Mouse (Mus musculus): ENCODE measurements at regions not wholly inside any gene's neighbourhood (a gene's known extent, or its start where the extent isn't known, plus 50 kb on each side); places are given as distances from the start of the nearest gene placed in this dataset.

DNA sequence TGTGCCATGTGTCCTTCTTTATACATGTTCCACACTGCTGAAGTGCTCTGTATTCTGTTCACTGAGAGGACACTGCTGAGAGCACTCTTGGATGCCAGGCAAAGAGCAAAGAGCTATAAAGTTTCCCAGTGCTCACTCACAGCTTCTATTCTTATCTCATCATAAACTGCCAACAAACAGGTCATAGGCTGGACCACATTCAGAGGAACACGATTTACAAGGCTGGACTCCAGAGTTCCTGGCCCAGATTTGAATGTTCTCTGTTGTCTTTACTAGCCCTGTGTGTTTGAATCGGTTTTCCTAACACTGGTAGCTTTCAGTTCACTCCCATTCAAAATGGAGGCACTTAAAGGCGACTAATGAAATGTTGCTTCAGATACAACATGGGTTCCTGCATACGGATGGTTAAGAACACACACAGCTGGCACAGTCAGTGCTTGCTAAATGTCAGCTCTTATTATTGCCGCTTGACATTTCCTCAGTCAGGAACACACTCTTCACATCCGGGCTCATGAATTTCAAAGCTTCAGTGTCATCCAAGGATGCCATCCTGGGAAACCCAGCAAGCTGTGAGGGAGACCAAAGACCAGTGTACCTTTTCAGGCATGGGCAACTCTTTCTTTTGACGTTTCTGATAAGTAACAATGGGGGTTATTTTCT lies 1203.8 kb downstream of the Gsdmc2 start:
- WGBS (ENCODE audit: insufficient replicate concordance): 51% methylated on average over 7 of the region's 7 CpGs
- H3K27me3 ChIP-seq: no peaks in the 10 kb centered on the region
- H3K9ac ChIP-seq: no peak overlapping the region
- no peak for ATAC-seq (ENCODE audit: insufficient read depth)
- no peaks in the 10 kb centered on the region for H3K4me1 ChIP-seq (replicated peaks)
- H3K36me3 ChIP-seq (replicated peaks): no peaks in the 10 kb centered on the region
- H3K4me3 ChIP-seq (replicated peaks): no peak overlapping the region
- no peak overlapping the region for H3K27ac ChIP-seq (replicated peaks)
- H3K9me3 ChIP-seq (replicated peaks): no peaks in the 10 kb centered on the region
- H3K4me2 ChIP-seq: no peak overlapping the region

DNA sequence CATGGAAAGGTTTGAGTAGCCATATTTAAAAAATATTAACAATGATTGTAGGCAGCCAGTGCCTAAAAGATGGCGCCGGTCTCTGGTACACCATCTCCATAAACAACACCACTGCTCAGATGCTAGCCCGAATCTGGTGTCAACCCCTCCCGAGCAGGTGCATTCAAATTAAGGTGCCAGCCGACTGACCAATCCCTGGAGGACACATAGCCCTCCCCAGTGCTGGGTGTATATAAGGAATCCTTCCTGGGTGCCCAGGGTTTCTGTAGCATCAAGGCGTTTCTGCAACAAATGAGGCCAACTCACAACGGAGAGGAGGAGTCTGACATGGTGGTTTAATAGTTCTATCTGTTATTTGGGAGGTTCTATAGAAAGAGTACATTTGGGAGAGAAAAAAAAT lies 1219.6 kb downstream of the Gsdmc2 start:
- Histone ChIP-seq H3K36me3 (replicated peaks) (no peaks in the 10 kb centered on the region), H3K9ac (no peak overlapping the region), H3K4me2 (no peak overlapping the region), H3K27me3 (no peaks in the 10 kb centered on the region), H3K4me1 (replicated peaks) (no peaks in the 10 kb centered on the region), H3K27ac (replicated peaks) (no peak overlapping the region), H3K9me3 (replicated peaks) (no peaks in the 10 kb centered on the region), H3K4me3 (replicated peaks) (no peak overlapping the region)
- 67% methylated on average over 7 of the region's 7 CpGs for WGBS (ENCODE audit: insufficient replicate concordance)
- no peak for ATAC-seq (ENCODE audit: insufficient read depth)

DNA sequence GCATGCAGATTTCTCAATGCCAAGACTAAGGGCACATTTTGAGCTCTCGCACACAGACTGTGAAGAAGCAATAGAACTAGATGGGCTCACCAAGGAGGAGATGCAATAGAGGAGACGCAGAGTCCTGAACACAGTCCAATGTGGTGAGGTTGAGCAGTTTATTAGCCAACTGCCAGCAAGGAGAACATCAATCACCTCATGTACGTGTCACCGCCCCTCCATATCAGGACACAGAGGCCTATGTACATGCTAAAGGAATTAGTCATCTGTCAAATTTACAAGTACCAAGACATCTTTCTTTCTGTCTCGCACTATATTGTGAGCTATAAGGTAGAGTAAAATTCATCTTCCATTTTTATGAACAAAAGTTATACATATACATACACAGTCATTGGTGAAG lies 1228.9 kb downstream of the Gsdmc2 start:
- H3K4me1 ChIP-seq (replicated peaks): no peaks in the 10 kb centered on the region
- no peaks in the 10 kb centered on the region for H3K9me3 ChIP-seq (replicated peaks)
- ATAC-seq (ENCODE audit: insufficient read depth): no peak
- H3K27me3 ChIP-seq: no peaks in the 10 kb centered on the region
- H3K4me3 ChIP-seq (replicated peaks): no peak overlapping the region
- no peaks in the 10 kb centered on the region for H3K36me3 ChIP-seq (replicated peaks)
- H3K4me2 ChIP-seq: no peak overlapping the region
- 75% methylated on average over 5 of the region's 5 CpGs for WGBS (ENCODE audit: insufficient replicate concordance)
- H3K9ac ChIP-seq: no peak overlapping the region
- H3K27ac ChIP-seq (replicated peaks): no peak overlapping the region

DNA sequence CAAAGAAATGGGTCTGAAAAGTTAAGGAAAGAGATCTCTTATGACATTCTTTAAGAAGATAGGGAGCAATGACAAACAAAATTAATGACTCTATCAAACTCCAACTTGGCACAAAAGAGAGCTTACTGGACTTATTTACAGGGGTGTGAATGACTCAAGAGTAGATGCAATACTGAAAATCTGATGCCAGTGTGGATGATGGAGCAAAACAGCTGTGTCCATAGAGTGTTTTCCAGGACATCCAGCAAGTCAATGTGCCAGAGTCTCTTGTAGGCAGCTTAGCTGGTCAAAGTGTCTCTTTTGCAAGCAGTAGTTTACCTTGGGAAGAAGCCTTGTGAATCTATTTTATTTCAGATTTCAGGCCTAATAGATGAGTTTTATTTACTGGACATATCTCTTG lies 1248.2 kb downstream of the Gsdmc2 start:
- no peak overlapping the region for H3K27ac ChIP-seq (replicated peaks)
- no peaks in the 10 kb centered on the region for H3K27me3 ChIP-seq
- no peaks in the 10 kb centered on the region for H3K36me3 ChIP-seq (replicated peaks)
- H3K4me1 ChIP-seq (replicated peaks): no peaks in the 10 kb centered on the region
- no peak overlapping the region for H3K4me2 ChIP-seq
- ATAC-seq (ENCODE audit: insufficient read depth): no peak
- H3K9ac ChIP-seq: no peak overlapping the region
- no peak overlapping the region for H3K4me3 ChIP-seq (replicated peaks)
- no peaks in the 10 kb centered on the region for H3K9me3 ChIP-seq (replicated peaks)

DNA sequence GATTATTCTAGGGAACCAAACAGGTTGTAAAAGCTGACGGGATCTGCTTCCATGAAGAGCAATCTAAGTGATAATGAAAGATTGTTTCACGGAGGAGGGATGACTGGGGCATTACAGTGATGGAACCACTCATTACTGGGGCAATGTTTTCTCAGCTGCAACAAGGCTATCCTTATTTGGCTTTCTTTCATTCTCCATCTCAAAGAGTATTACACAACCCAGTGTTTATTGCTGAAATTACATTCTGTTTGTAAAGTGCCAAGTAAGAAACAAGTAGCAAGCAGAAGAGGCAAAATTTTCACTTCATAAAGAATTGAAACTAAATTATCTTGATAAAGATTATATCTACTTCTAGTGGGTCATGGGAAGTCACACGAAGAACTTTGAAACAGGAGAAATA lies 1256.4 kb downstream of the Gsdmc2 start:
- Histone ChIP-seq H3K9ac (no peak overlapping the region), H3K36me3 (replicated peaks) (no peaks in the 10 kb centered on the region), H3K4me1 (replicated peaks) (no peaks in the 10 kb centered on the region), H3K4me3 (replicated peaks) (no peak overlapping the region), H3K27me3 (no peaks in the 10 kb centered on the region), H3K27ac (replicated peaks) (no peak overlapping the region), H3K9me3 (replicated peaks) (no peaks in the 10 kb centered on the region), H3K4me2 (no peak overlapping the region)
- ATAC-seq (ENCODE audit: insufficient read depth): no peak
- 54% methylated on average over 3 of the region's 3 CpGs for WGBS (ENCODE audit: insufficient replicate concordance)

DNA sequence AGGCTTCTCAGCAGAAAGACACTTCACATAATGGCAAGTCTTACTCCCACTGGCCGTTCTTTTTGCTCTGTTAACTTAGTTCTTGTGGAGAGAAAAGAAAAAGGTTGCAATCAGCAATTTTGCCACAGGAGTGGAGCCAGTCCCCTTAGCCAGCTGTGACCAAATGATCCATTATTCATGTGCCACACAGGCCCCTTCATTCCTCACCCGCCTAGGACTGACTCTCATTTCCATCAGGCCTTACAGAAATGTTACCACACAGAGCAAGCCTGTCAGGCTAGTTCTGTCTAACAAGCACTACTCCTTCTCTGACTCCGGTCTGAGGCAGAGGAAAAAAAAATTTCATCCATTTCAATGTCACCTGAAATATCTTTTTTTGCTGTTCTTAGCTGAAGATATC lies 1266.2 kb downstream of the Gsdmc2 start:
- no peaks in the 10 kb centered on the region for H3K4me1 ChIP-seq (replicated peaks)
- WGBS (ENCODE audit: insufficient replicate concordance): 49% methylated on average over 3 of the region's 3 CpGs
- H3K4me3 ChIP-seq (replicated peaks): no peak overlapping the region
- no peak overlapping the region for H3K9ac ChIP-seq
- ATAC-seq (ENCODE audit: insufficient read depth): no peak
- no peaks in the 10 kb centered on the region for H3K9me3 ChIP-seq (replicated peaks)
- no peaks in the 10 kb centered on the region for H3K27me3 ChIP-seq
- no peak overlapping the region for H3K4me2 ChIP-seq
- H3K36me3 ChIP-seq (replicated peaks): no peaks in the 10 kb centered on the region
- no peak overlapping the region for H3K27ac ChIP-seq (replicated peaks)

DNA sequence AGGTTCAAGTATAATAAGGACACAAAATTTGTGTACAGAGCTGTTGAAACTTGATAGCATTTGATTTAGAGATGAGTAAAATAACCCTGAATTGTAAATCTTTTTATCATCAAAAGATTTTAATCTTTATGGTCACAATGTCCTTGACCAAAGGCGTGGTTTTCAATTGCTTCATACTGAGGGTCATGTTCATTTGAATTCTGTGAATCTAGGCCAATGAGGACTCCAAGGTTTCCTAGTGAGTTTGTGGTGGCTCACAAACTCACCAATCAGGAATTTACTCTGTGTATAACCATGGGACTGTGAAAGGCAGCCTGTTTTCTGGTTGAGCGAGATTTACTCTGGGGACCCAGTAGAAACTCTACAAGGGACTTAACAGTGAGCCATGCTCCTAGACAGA lies 1269.2 kb downstream of the Gsdmc2 start:
- Histone ChIP-seq H3K36me3 (replicated peaks) (no peaks in the 10 kb centered on the region), H3K4me3 (replicated peaks) (no peak overlapping the region), H3K9me3 (replicated peaks) (no peaks in the 10 kb centered on the region), H3K27me3 (no peaks in the 10 kb centered on the region), H3K27ac (replicated peaks) (no peak overlapping the region), H3K4me1 (replicated peaks) (no peaks in the 10 kb centered on the region), H3K4me2 (no peak overlapping the region), H3K9ac (no peak overlapping the region)
- 58% methylated on average over 2 of the region's 2 CpGs for WGBS (ENCODE audit: insufficient replicate concordance)
- ATAC-seq (ENCODE audit: insufficient read depth): no peak

DNA sequence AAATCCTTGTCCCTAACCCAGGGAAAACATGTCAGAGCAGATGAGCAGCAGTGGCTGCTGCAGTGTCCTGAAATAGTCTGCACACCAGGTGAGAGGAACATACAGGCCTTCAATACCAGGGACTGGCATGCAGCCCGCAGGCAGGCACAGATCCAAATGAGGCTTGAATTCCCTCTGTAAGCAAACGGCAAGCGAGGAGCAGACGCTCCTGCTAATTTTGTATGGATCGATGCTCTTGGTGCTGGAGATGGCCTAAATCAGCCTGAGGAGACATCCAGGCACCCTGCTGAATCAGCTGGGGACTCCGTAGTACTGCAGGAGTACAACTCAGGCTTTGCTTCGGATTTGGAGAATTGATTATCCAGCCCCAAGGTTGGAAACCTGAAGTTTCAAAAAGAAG lies 1273.2 kb downstream of the Gsdmc2 start:
- H3K27ac ChIP-seq (replicated peaks): no peak overlapping the region
- no peak overlapping the region for H3K9ac ChIP-seq
- ATAC-seq (ENCODE audit: insufficient read depth): no peak
- H3K4me3 ChIP-seq (replicated peaks): no peak overlapping the region
- H3K9me3 ChIP-seq (replicated peaks): no peaks in the 10 kb centered on the region
- H3K27me3 ChIP-seq: no peaks in the 10 kb centered on the region
- no peaks in the 10 kb centered on the region for H3K4me1 ChIP-seq (replicated peaks)
- H3K36me3 ChIP-seq (replicated peaks): no peaks in the 10 kb centered on the region
- WGBS (ENCODE audit: insufficient replicate concordance): 75% methylated on average over 7 of the region's 7 CpGs
- H3K4me2 ChIP-seq: no peak overlapping the region

DNA sequence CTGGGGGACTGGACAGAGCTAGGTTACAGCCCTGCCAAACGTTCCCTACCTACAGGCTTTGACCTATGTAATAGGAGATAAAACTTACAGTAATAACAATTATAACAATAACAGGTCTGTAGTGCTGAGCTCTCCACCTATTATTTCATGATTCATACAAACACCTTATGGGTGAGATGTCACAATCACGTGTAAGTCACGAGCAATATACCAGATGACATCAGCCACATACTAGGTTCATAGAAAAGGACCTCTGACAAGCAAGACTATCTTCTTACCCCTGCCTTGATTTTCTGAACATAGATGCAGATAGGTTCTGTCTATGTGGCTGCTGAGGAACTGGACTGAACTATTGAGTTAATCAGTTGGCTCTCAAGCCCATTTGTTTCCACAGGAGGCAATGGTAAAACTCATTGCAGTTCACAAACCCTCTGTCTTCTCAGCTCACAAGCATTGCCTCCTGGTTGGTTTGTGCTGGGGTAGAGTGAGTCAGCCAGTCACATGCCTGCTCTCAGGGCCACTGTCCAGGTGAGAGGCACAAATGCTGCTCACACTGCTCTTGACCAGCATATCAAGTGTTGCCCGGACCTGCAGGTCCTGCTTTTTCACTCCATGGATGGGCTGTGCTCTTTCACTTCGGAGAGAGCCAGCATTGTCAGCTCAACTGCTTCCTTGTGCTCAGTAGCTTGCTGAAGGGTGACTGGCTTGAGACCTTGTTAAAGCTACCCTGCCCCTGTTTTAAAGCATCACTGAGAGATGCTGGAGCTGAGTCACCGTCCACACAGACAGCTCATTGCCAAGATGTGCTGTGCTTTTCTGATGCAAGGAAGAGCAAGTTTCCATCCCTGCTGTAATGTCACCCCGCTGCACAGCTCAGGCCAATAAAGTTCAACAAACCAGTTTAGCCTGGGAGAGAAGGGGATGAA lies 1275.9 kb downstream of the Gsdmc2 start:
- Histone ChIP-seq H3K27me3 (no peaks in the 10 kb centered on the region), H3K27ac (replicated peaks) (no peak overlapping the region), H3K36me3 (replicated peaks) (no peaks in the 10 kb centered on the region), H3K4me3 (replicated peaks) (no peak overlapping the region), H3K9ac (no peak overlapping the region), H3K4me2 (no peak overlapping the region), H3K9me3 (replicated peaks) (no peaks in the 10 kb centered on the region), H3K4me1 (replicated peaks) (no peaks in the 10 kb centered on the region)
- 53% methylated on average over 7 of the region's 7 CpGs for whole genome bisulfite sequencing (ENCODE audit: insufficient replicate concordance)
- no peak for ATAC-seq (ENCODE audit: insufficient read depth)

DNA sequence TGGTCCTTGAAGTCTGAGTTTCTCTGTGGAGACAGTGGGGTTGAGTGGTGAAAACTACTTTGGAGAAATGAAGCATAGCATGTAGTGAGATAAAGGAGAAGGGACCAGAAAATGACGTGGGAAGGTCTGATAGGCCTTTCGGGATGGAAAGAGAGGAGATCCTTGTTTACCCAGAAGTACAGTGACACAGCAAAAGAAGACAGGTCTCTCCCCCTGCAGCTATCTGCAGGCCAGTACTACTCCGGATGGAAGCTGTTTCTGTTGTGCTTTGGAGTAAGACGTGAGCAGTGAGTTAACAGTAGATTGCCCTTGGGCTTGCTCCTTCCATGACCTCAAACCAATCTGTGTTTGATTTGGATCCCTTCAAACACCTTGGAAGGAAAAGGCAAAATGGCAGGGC lies 1277.5 kb downstream of the Gsdmc2 start:
- no peak overlapping the region for H3K4me3 ChIP-seq (replicated peaks)
- H3K36me3 ChIP-seq (replicated peaks): no peaks in the 10 kb centered on the region
- no peak overlapping the region for H3K27ac ChIP-seq (replicated peaks)
- no peak for ATAC-seq (ENCODE audit: insufficient read depth)
- no peak overlapping the region for H3K9ac ChIP-seq
- no peaks in the 10 kb centered on the region for H3K4me1 ChIP-seq (replicated peaks)
- H3K9me3 ChIP-seq (replicated peaks): no peaks in the 10 kb centered on the region
- H3K4me2 ChIP-seq: no peak overlapping the region
- WGBS (ENCODE audit: insufficient replicate concordance): 49% methylated on average over 4 of the region's 4 CpGs
- no peaks in the 10 kb centered on the region for H3K27me3 ChIP-seq

DNA sequence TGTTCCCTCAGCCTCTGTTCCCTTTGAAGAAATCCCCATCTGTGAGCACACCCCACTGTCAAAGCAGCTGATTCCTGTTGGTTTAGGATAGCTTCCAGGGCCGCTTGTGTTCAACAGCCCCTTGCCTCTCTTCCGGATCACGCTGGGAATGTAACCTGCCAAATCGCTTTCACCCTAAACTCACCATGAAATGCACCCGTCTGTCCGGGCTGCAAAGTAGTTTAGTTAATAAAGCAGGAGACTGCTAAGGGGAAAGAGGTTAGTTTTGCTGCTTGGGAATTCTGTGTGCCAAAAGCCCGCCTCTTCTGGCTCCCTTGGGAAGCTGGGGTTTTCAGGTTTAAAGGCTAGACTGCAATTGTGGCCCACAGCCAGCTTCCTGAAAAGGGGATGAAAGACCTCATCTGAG lies 1278.9 kb downstream of the Gsdmc2 start:
- WGBS (ENCODE audit: insufficient replicate concordance): 27% methylated on average over 7 of the region's 7 CpGs
- Histone ChIP-seq H3K36me3 (replicated peaks) (no peaks in the 10 kb centered on the region), H3K4me2 (no peak overlapping the region), H3K4me1 (replicated peaks) (no peaks in the 10 kb centered on the region), H3K9ac (no peak overlapping the region), H3K9me3 (replicated peaks) (no peaks in the 10 kb centered on the region), H3K27me3 (no peaks in the 10 kb centered on the region), H3K27ac (replicated peaks) (no peak overlapping the region), H3K4me3 (replicated peaks) (no peak overlapping the region)
- no peak for ATAC-seq (ENCODE audit: insufficient read depth)
